20 mouse cellular contexts compared by ENCODE assay signal in genomic region chr2:166476953-166477352, GRCm38 (mm10).
DNase-seq lines count a peak whose midpoint lies in the region; TF ChIP-seq lines count a peak whose summit lies in the region.
"Had no signal": no experiment of that assay in that cellular context is flagged by ENCODE, and none has a peak within 500 bp of the region (broad histone marks: within the 10 kb centered on the region; RNA-seq: fewer than 3 reads in every experiment).

No protein-coding gene starts in this region.

- no peak for TF ChIP-seq POLR2A in heart, adult 2 months (IDR thresholded peaks at IDR 0.05; ENCODE audit: insufficient read depth, low read depth, low read length)

- intact Hi-C loops in heart, adult 2 months (cut with DNase I) = no loop called here

- no peak overlapping the region for H3K27ac ChIP-seq in heart, adult 2 months
- H3K27ac ChIP-seq: embryonic facial prominence, embryonic 15.5 days; heart, embryonic 15.5 days; hindbrain, embryonic 14.5 days; hindbrain, postnatal 0 days had no signal

- no peaks in the 10 kb centered on the region for H3K79me2 ChIP-seq in heart, adult 2 months (replicated peaks; ENCODE audit: control insufficient read depth, insufficient read depth, low read length)

- no peak overlapping the region for H3K4me3 ChIP-seq in heart, adult 2 months
- H3K4me3 ChIP-seq: embryonic facial prominence, embryonic 12.5 days; embryonic facial prominence, embryonic 15.5 days; heart, embryonic 12.5 days; heart, embryonic 15.5 days had no signal

- DNase-seq in heart, adult 11 months = peak; percentile 79
- DNase-seq in heart, adult 2 months = no peak
- DNase-seq in ES-CJ7 (ENCODE audit: low read depth, low spot score) (peak; percentile 24), ZHBTc4 (ENCODE audit: low read depth, low spot score) (peak; percentile 59)
- no peak for DNase-seq in layer of hippocampus, postnatal 10 days (ENCODE audit: low spot score in 2 of 2)
- DNase-seq in cerebellum, adult 8-10 months = no peak
- DNase-seq: adrenal gland, postnatal 10 days; adrenal gland, postnatal 36 days; cerebellum, adult 18-20 months; cerebellum, adult 9-11 months; cerebellum, postnatal 25 days; gastrocnemius, postnatal 25 days; heart, postnatal 10 days; heart, postnatal 36 days had no signal

- H3K9ac ChIP-seq in heart, adult 2 months (ENCODE audit: low read depth, low read length) = no peak overlapping the region
- H3K9ac ChIP-seq: embryonic facial prominence, embryonic 12.5 days; embryonic facial prominence, embryonic 15.5 days; heart, embryonic 12.5 days; heart, embryonic 15.5 days; hindbrain, embryonic 14.5 days had no signal

- 91% methylated on average over 6 of the region's 6 CpGs for WGBS in heart, adult 2 months

- no peaks in the 10 kb centered on the region for H3K27me3 ChIP-seq in heart, adult 2 months (ENCODE audit: control insufficient read depth, insufficient read depth, low read length)
- H3K27me3 ChIP-seq: embryonic facial prominence, embryonic 12.5 days; embryonic facial prominence, embryonic 15.5 days; heart, embryonic 12.5 days; heart, embryonic 15.5 days had no signal

- no peak for TF ChIP-seq CTCF in heart, adult 2 months (IDR thresholded peaks at IDR 0.05)

- no peaks in the 10 kb centered on the region for H3K4me1 ChIP-seq in heart, adult 2 months (ENCODE audit: control insufficient read depth, insufficient read depth, low read length)
- H3K4me1 ChIP-seq: embryonic facial prominence, embryonic 15.5 days had no signal

- no peak for TF ChIP-seq EP300 in heart, adult 2 months (IDR thresholded peaks at IDR 0.05; ENCODE audit: insufficient read depth, low read depth, low read length)

- no peaks in the 10 kb centered on the region for H3K36me3 ChIP-seq in heart, adult 2 months (ENCODE audit: control insufficient read depth, insufficient read depth, low read length)
- H3K36me3 ChIP-seq: embryonic facial prominence, embryonic 12.5 days; embryonic facial prominence, embryonic 15.5 days; heart, embryonic 12.5 days; heart, embryonic 15.5 days had no signal

Comparison
In these comparisons a context has a peak if more than half of its experiments do, and no peak if none do; other contexts are left out.
1. DNase-seq: peak in heart, adult 11 months (single experiment), ES-CJ7 (single experiment) and ZHBTc4 (single experiment); none in heart, adult 2 months (0 of 2), layer of hippocampus, postnatal 10 days (0 of 2) and cerebellum, adult 8-10 months (single experiment).